Mouse (Mus musculus) C2C12 (cell line): Measurements from ENCODE around the gene Tiparp. TPM values are rescaled to one million over a fixed set of nuclear protein-coding genes. Genes with fewer than 3 reads are reported as not detected.

ENCODE experiments used
- H3K27me3 ChIP-seq: one replicate; pipeline ENCODE4 v1.6.1; 2011; ENCODE audit not compliant: control insufficient read depth, insufficient read depth, insufficient read length
- H3K36me3 ChIP-seq: one replicate; pipeline ENCODE4 v1.6.1; 2011; ENCODE audit not compliant: control insufficient read depth, insufficient read depth
- H3K4me3 ChIP-seq: one replicate; pipeline ENCODE4 v1.5.1; 2011; ENCODE audit warnings: mild to moderate bottlenecking, control low read depth; ENCODE audit not compliant: poor library complexity, insufficient read depth, severe bottlenecking
- H3K79me2 ChIP-seq: one replicate; pipeline ENCODE4 v1.6.1; 2011; ENCODE audit not compliant: control insufficient read depth, insufficient read depth
- H3K79me3 ChIP-seq: one replicate; pipeline ENCODE4 v1.6.1; 2011; ENCODE audit warnings: low read depth, control low read depth
- H3ac ChIP-seq: one replicate; pipeline ENCODE3; 2011; ENCODE audit warnings: low read depth; ENCODE audit not compliant: control insufficient read depth, insufficient read length
- CEBPB ChIP-seq: IDR thresholded peaks from one replicate; pipeline ENCODE4 v1.6.1; 2011; ENCODE audit warnings: low read depth, mild to moderate bottlenecking, control low read depth, moderate library complexity
- CTCF ChIP-seq: IDR thresholded peaks from one replicate; pipeline ENCODE4 v1.5.1; 2011; ENCODE audit not compliant: control insufficient read depth, insufficient read depth, insufficient read length
- FOSL1 ChIP-seq: IDR thresholded peaks from one replicate; pipeline ENCODE4 v1.8.0; 2011; ENCODE audit warnings: mild to moderate bottlenecking, low read length; ENCODE audit not compliant: poor library complexity, insufficient read depth, severe bottlenecking
- MAX ChIP-seq: IDR thresholded peaks from one replicate; pipeline ENCODE4 v1.6.1; 2011; ENCODE audit warnings: mild to moderate bottlenecking, control low read depth
- MYOD1 ChIP-seq: IDR thresholded peaks from one replicate; pipeline ENCODE4 v1.6.1; 2011; ENCODE audit warnings: low read depth; ENCODE audit not compliant: control insufficient read depth, insufficient read length
- MYOG ChIP-seq: IDR thresholded peaks from one replicate; pipeline ENCODE4 v1.6.1; 2011; ENCODE audit not compliant: control insufficient read depth, insufficient read length; ENCODE audit errors: extremely low read depth
- USF1 ChIP-seq: IDR thresholded peaks from one replicate; pipeline ENCODE4 v1.6.1; 2011; ENCODE audit warnings: low read depth, mild to moderate bottlenecking, control low read depth, moderate library complexity
- polyA plus RNA-seq: library from polyadenylated mRNA; unstranded; fragments of >200 nt; fragmentation: generic; extraction: Trizol; gene quantifications from one replicate; pipeline ENCODE4 v1.2.1, GENCODE M21; 2012; ENCODE audit warnings: missing spikeins

Gene Tiparp
- polyA plus RNA-seq, 1 experiment: 2.9 TPM

- H3K4me3 ChIP-seq: no peak overlapping the region
- no peaks in the 10 kb centered on the region for H3K79me2 ChIP-seq
- no peak overlapping the region for H3ac ChIP-seq
- no peaks in the 10 kb centered on the region for H3K79me3 ChIP-seq
- TF ChIP-seq MYOG (no peak), USF1 (no peak), FOSL1 (no peak), MAX (no peak), MYOD1 (no peak), CTCF (no peak), CEBPB (no peak)
- no peaks in the 10 kb centered on the region for H3K27me3 ChIP-seq
- H3K36me3 ChIP-seq: no peaks in the 10 kb centered on the region
These were observed 40.7 kb upstream of the Tiparp start for GRCm38 (mm10) chr3:65487419-65488088.

- Histone ChIP-seq H3K79me3 (no peaks in the 10 kb centered on the region), H3ac (no peak overlapping the region), H3K36me3 (no peaks in the 10 kb centered on the region), H3K4me3 (no peak overlapping the region), H3K27me3 (no peaks in the 10 kb centered on the region), H3K79me2 (no peaks in the 10 kb centered on the region)
- no peak for TF ChIP-seq CEBPB
- TF ChIP-seq MAX: no peak
- TF ChIP-seq MYOD1: no peak
- TF ChIP-seq MYOG: no peak
- TF ChIP-seq FOSL1: no peak
- TF ChIP-seq CTCF: no peak
- TF ChIP-seq USF1: no peak
These were observed 39.5 kb upstream of the Tiparp start for GRCm38 (mm10) chr3:65488556-65489244.

GRCm38 (mm10) chr3:65489601-65490000 lies 38.6 kb upstream of the Tiparp start:
- Histone ChIP-seq H3K4me3 (no peak overlapping the region), H3K79me3 (no peaks in the 10 kb centered on the region), H3K27me3 (no peaks in the 10 kb centered on the region), H3K36me3 (no peaks in the 10 kb centered on the region), H3ac (no peak overlapping the region), H3K79me2 (no peaks in the 10 kb centered on the region)
- TF ChIP-seq CEBPB (no peak), MAX (no peak), MYOD1 (no peak), FOSL1 (no peak), MYOG (no peak), CTCF (no peak), USF1 (no peak)

DNA sequence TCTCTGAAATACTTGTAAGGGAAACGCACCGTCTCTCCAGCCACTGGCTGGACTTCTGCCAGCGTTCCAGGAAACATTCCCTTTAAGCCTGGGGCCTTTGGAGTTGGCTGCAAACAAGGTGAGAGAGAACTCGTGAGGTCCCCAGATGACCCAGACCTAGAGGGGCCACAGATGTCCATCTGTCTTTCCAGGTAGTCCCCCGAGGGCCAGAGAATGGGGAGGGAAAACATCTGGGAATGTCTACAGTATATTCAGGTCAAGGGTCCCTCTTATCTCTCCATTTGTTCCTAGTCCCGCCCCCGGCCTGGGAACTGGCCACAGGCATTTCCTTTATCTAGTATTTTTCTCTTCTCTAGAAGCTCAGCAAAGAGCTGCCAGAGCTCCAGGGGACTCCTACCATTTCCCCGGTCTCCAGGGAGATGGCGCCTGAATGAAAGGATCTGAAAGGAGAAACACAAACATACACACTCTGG lies 33.9 kb upstream of the Tiparp start:
- H3K79me2 ChIP-seq: no peaks in the 10 kb centered on the region
- TF ChIP-seq CTCF (no peak), FOSL1 (no peak), CEBPB (no peak), MYOD1 (no peak), MAX (no peak), USF1 (no peak), MYOG (no peak)
- no peaks in the 10 kb centered on the region for H3K27me3 ChIP-seq
- H3K79me3 ChIP-seq: no peaks in the 10 kb centered on the region
- H3K36me3 ChIP-seq: no peaks in the 10 kb centered on the region
- H3K4me3 ChIP-seq: no peak overlapping the region
- H3ac ChIP-seq: no peak overlapping the region

DNA sequence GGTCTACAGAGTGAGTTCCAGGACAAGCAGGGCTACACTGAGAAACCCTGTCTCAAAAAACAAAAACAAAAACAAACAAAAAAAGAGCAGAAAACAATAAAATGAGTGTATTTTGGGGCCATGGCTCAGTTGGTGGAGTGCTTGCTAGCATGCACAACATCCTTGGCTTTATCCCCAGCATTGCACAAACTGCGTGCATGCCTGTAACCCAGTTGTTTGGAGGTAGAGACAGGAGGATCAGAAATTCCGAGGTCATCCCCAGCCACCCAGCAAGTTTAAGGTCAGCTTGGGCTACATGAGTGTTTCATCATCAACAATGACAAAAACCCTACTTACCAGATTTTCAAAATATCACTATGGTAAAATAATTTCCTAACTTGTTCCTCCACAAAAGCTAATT lies 20.4 kb upstream of the Tiparp start:
- Histone ChIP-seq H3K4me3 (no peak overlapping the region), H3K79me3 (no peaks in the 10 kb centered on the region), H3K79me2 (no peaks in the 10 kb centered on the region), H3K27me3 (no peaks in the 10 kb centered on the region), H3K36me3 (no peaks in the 10 kb centered on the region), H3ac (no peak overlapping the region)
- TF ChIP-seq USF1: no peak
- TF ChIP-seq MYOG: no peak
- TF ChIP-seq MAX: no peak
- TF ChIP-seq CTCF: no peak
- no peak for TF ChIP-seq CEBPB
- no peak for TF ChIP-seq MYOD1
- TF ChIP-seq FOSL1: no peak

DNA sequence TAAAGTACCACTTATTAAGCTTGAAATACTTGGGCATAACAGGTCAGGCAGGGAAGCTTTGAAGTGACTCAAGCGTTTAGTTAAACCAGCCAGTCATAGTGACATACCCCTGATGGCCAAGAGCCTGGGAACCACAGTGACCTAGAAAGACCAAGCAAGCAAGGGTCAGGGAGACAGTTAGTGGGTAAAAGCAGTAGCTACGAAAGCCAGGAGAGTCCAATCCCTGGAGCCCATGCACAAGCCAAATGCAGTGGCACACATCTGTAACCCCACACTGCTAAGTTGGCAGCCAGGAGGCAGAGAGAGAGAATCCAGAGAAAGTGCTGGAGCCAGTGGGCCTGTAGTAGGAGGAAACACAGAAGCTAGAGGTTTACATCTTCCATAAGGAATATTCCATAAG lies 17.6 kb upstream of the Tiparp start:
- no peak for TF ChIP-seq MYOG
- TF ChIP-seq MYOD1: no peak
- no peak for TF ChIP-seq USF1
- no peak for TF ChIP-seq FOSL1
- no peak for TF ChIP-seq CEBPB
- no peak for TF ChIP-seq CTCF
- TF ChIP-seq MAX: no peak
- Histone ChIP-seq H3K27me3 (no peaks in the 10 kb centered on the region), H3ac (no peak overlapping the region), H3K79me3 (no peaks in the 10 kb centered on the region), H3K79me2 (no peaks in the 10 kb centered on the region), H3K4me3 (no peak overlapping the region), H3K36me3 (no peaks in the 10 kb centered on the region)
